Mouse (Mus musculus): ENCODE measurements around the gene Smad5.

- TF ChIP-seq POLR2A (IDR thresholded peaks at IDR 0.05; ENCODE audit: borderline replicate concordance, extremely low read depth, insufficient read depth, insufficient read length, poor library complexity, severe bottlenecking) (no peak), CTCF (IDR thresholded peaks at IDR 0.05; ENCODE audit: borderline replicate concordance, extremely low read depth, insufficient read depth, insufficient read length) (no peak)
Measured at GRCm38 (mm10) chr13:56740496-56740895, 37.7 kb downstream of the Smad5 start.
